Mouse (Mus musculus) lung, postnatal 0 days (tissue): ENCODE measurements around the gene Pcca. TPM values are rescaled to one million over a fixed set of nuclear protein-coding genes. Genes with fewer than 3 reads are reported as not detected.

Experiments used
- ATAC-seq: fragments of 200-750 bp; cut with Nextera tagmentation; 2 replicates; pipeline ENCODE4 v1.8.0; 2017; ENCODE audit warnings: moderate library complexity
- DNase-seq: peaks from one replicate; pipeline ENCODE4 v3.0.0-alpha.2; 2016; ENCODE audit warnings: low spot score
- H3K27ac ChIP-seq: fragments of 300-500 bp; sonication (generic); 2 replicates; pipeline ENCODE4 v1.5.1; 2014; ENCODE audit warnings: antibody characterized with exemption, mild to moderate bottlenecking, low read length, mixed read lengths
- H3K27me3 ChIP-seq: fragments of 300-500 bp; sonication (generic); replicated peaks from 2 replicates; pipeline ENCODE4 v1.6.1; 2014; ENCODE audit warnings: low read length, mixed read lengths; ENCODE audit not compliant: insufficient read depth
- H3K36me3 ChIP-seq: fragments of 300-500 bp; sonication (generic); 2 replicates; pipeline ENCODE4 v1.6.1; 2014; ENCODE audit warnings: low read length, mixed read lengths; ENCODE audit not compliant: insufficient read depth
- H3K4me1 ChIP-seq: fragments of 300-500 bp; sonication (generic); 2 replicates; pipeline ENCODE4 v1.6.1; 2014; ENCODE audit warnings: antibody characterized with exemption, low read depth, low read length, mixed read lengths; ENCODE audit not compliant: insufficient read depth
- H3K4me2 ChIP-seq: fragments of 300-500 bp; sonication (generic); replicated peaks from 2 replicates; pipeline ENCODE4 v1.6.1; 2014; ENCODE audit warnings: low read depth, mild to moderate bottlenecking, low read length, moderate library complexity, mixed read lengths
- H3K4me3 ChIP-seq: fragments of 300-500 bp; sonication (generic); 2 replicates; pipeline ENCODE4 v1.5.1; 2014; ENCODE audit warnings: low read depth, low read length
- H3K9ac ChIP-seq: fragments of 300-500 bp; sonication (generic); replicated peaks from 2 replicates; pipeline ENCODE4 v1.6.1; 2014; ENCODE audit warnings: low read depth, mild to moderate bottlenecking
- H3K9me3 ChIP-seq: fragments of 300-500 bp; sonication (generic); 2 replicates; pipeline ENCODE4 v1.6.1; 2016; ENCODE audit warnings: low read length, mixed read lengths
- CTCF ChIP-seq: IDR thresholded peaks from 2 replicates; pipeline ENCODE4 v1.5.1; 2016; ENCODE audit warnings: antibody characterized with exemption, mild to moderate bottlenecking
- EP300 ChIP-seq: IDR thresholded peaks from 2 replicates; pipeline ENCODE4 v1.6.1; 2016; ENCODE audit warnings: antibody characterized with exemption, mild to moderate bottlenecking, control low read depth
- WGBS: fragments of 180-500 bp; shearing (Covaris S2); extraction: QIAGEN DNeasy Blood & Tissue Kit; methylation state at CpG from one replicate; pipeline ENCODE4 v1.1.7; 2014; 5-methylcytosine and 5-hydroxymethylcytosine counted together
- polyA plus RNA-seq: library from polyadenylated mRNA; unstranded; fragments of >200 nt; fragmentation: Nextera tagmentation; extraction: Ambion mirVana; gene quantifications from 2 replicates; pipeline ENCODE4 v1.2.1, GENCODE M21; 2015

Gene Pcca
- polyA plus RNA-seq, 1 experiment from 2014 or later: 10.4 TPM

- no peaks in the 10 kb centered on the region for H3K36me3 ChIP-seq
- H3K27me3 ChIP-seq: no peaks in the 10 kb centered on the region
- no peak overlapping the region for H3K4me3 ChIP-seq
- no peaks in the 10 kb centered on the region for H3K9me3 ChIP-seq
- no peak for TF ChIP-seq CTCF
- no peak for TF ChIP-seq EP300
- ATAC-seq: no peak
- H3K4me1 ChIP-seq: no peaks in the 10 kb centered on the region
- no peak for DNase-seq
- no peak overlapping the region for H3K4me2 ChIP-seq
- 86% methylated on average over 1 of the region's 1 CpGs for WGBS
- no peak overlapping the region for H3K27ac ChIP-seq
- H3K9ac ChIP-seq: no peak overlapping the region
Measured at GRCm38 (mm10) chr14:122830433-122830832, 296.3 kb downstream of the Pcca start.

DNA sequence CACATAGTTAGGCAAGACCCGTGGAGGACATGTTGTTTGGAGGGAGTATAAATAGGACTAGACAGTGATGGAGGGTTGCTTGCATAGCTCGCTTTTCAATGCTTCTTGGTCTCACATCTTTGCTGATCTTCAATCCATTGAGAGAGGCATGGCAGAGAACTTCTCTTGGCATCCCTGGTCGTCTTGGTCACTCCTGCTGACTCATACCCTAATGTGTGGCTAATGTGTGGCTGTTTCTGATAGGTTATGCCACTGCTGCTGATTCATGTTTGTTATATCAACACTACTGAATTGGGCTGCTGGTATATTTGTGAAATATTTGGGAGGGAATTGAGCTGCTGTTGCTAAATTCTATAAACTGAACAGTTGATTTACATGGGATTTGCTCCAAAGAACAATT is 299.5 kb downstream of the Pcca start:
- Histone ChIP-seq H3K36me3 (no peaks in the 10 kb centered on the region), H3K9me3 (no peaks in the 10 kb centered on the region), H3K27me3 (no peaks in the 10 kb centered on the region), H3K4me1 (no peaks in the 10 kb centered on the region), H3K4me3 (no peak overlapping the region), H3K27ac (no peak overlapping the region), H3K9ac (no peak overlapping the region), H3K4me2 (no peak overlapping the region)
- DNase-seq: no peak
- TF ChIP-seq EP300: no peak
- no peak for TF ChIP-seq CTCF
- 73% methylated on average over 3 of the region's 3 CpGs for WGBS
- ATAC-seq: no peak

DNA sequence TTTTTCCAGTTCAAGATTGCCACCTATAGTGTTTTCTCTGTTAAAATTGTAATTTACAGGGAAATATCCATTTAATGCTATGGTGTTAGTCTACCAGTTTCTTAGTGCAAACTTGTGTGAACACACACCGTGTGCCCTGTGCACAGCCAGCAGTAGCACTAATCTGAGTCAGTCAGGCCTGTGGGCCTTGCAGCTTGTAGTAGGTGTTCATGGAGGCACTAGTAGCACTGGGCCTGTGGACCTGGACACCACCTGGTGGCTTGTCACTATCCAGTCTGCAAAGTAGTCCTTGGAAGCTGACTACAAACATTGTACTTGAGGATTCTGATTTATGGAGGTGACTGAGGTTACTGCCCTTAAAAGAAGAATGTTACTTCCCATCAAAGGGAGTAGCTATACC is 300.6 kb downstream of the Pcca start:
- WGBS: 92% methylated on average over 1 of the region's 1 CpGs
- no peak overlapping the region for H3K4me3 ChIP-seq
- TF ChIP-seq EP300: no peak
- no peak for TF ChIP-seq CTCF
- H3K9ac ChIP-seq: no peak overlapping the region
- H3K9me3 ChIP-seq: no peaks in the 10 kb centered on the region
- no peaks in the 10 kb centered on the region for H3K4me1 ChIP-seq
- H3K27ac ChIP-seq: no peak overlapping the region
- DNase-seq: no peak
- H3K27me3 ChIP-seq: no peaks in the 10 kb centered on the region
- H3K36me3 ChIP-seq: no peaks in the 10 kb centered on the region
- ATAC-seq: no peak
- H3K4me2 ChIP-seq: no peak overlapping the region

- 58% methylated on average over 7 of the region's 7 CpGs for WGBS
- Histone ChIP-seq H3K9me3 (no peaks in the 10 kb centered on the region), H3K36me3 (no peaks in the 10 kb centered on the region), H3K27ac (no peak overlapping the region), H3K9ac (no peak overlapping the region), H3K27me3 (no peaks in the 10 kb centered on the region), H3K4me2 (no peak overlapping the region), H3K4me3 (no peak overlapping the region), H3K4me1 (no peaks in the 10 kb centered on the region)
- TF ChIP-seq CTCF: no peak
- no peak for TF ChIP-seq EP300
- no peak for ATAC-seq
- DNase-seq: no peak
Measured at GRCm38 (mm10) chr14:122835487-122836190, 301.5 kb downstream of the Pcca start.

GRCm38 (mm10) chr14:122836221-122836620 is 302.1 kb downstream of the Pcca start:
- Histone ChIP-seq H3K4me2 (no peak overlapping the region), H3K9ac (no peak overlapping the region)

GRCm38 (mm10) chr14:122837018-122837417 is 302.9 kb downstream of the Pcca start:
- 51% methylated on average over 2 of the region's 2 CpGs for WGBS

More at GRCm38 (mm10) chr14:122836221-122836620, 302.1 kb downstream of the Pcca start:
- no peaks in the 10 kb centered on the region for H3K27me3 ChIP-seq
- no peak overlapping the region for H3K27ac ChIP-seq
- no peaks in the 10 kb centered on the region for H3K9me3 ChIP-seq
- no peaks in the 10 kb centered on the region for H3K36me3 ChIP-seq
- H3K4me3 ChIP-seq: no peak overlapping the region
- no peaks in the 10 kb centered on the region for H3K4me1 ChIP-seq
- TF ChIP-seq EP300 (no peak), CTCF (no peak)
- ATAC-seq (no peak), DNase-seq (no peak)
- WGBS: 59% methylated on average over 4 of the region's 4 CpGs

More at GRCm38 (mm10) chr14:122837018-122837417, 302.9 kb downstream of the Pcca start:
- DNase-seq (no peak), ATAC-seq (no peak)
- H3K27ac ChIP-seq: no peak overlapping the region
- no peaks in the 10 kb centered on the region for H3K9me3 ChIP-seq
- H3K36me3 ChIP-seq: no peaks in the 10 kb centered on the region
- H3K27me3 ChIP-seq: no peaks in the 10 kb centered on the region
- H3K9ac ChIP-seq: no peak overlapping the region
- no peaks in the 10 kb centered on the region for H3K4me1 ChIP-seq
- no peak overlapping the region for H3K4me2 ChIP-seq
- H3K4me3 ChIP-seq: no peak overlapping the region
- TF ChIP-seq CTCF: no peak
